Mouse (Mus musculus) G1E (cell line): ENCODE measurements at regions not wholly inside any gene's neighbourhood (a gene's known extent, or its start where the extent isn't known, plus 50 kb on each side); places are given as distances from the start of the nearest gene placed in this dataset.

Experiments
- CTCF ChIP-seq: IDR thresholded peaks from 2 replicates; pipeline ENCODE4 v1.5.1; 2012; ENCODE audit warnings: low read depth, low read length, inconsistent platforms, mixed read lengths
- GATA1 ChIP-seq: IDR thresholded peaks from 2 replicates; pipeline ENCODE4 v1.6.1; 2012; ENCODE audit warnings: borderline replicate concordance, low read length, inconsistent platforms, mixed read lengths
- GATA2 ChIP-seq: IDR thresholded peaks from 2 replicates; pipeline ENCODE4 v1.6.1; 2012; ENCODE audit warnings: low read depth, low read length, inconsistent platforms, borderline replicate concordance

DNA sequence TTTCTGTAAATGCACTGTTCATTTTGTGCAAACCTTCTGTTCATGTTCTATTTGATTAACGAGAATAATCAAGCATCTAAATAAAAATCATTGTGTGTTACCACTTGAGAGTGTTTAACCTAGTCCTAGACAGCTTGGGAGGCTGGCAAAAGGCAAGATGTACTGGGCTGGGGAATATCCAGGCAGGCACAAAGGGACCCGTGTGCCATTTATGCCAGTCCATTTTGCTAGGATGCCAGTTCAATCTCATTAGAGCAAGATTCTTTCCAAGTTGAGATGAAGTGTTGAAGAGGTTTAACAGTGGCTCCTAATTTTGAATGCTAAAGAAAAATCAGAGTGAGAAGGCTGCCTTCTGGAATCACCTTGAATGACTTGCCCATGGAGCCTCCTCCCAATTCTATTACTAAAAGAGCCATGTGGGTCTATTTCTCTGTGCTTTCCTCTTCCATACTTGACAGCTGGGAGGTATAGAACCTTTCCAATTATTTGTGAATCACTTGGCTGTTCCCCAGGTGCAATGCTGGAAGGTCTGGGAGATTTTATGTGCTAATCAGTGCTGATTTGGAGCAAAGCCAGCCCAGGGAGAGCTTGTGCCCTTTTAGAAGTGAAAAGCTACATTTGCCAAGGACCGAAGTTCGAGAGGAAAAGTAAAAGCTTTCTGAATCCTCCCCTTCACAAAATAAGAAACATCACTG is 618.9 kb upstream of the Agtr1b start:
- TF ChIP-seq CTCF: no peak
- TF ChIP-seq GATA2: no peak
- no peak for TF ChIP-seq GATA1
